Mouse (Mus musculus) stomach, postnatal 0 days (tissue): Measurements from ENCODE around the gene Tmem104.

ENCODE experiments used
- CTCF ChIP-seq: IDR thresholded peaks from 2 replicates; pipeline ENCODE4 v1.5.1; 2016; ENCODE audit warnings: antibody characterized with exemption, low read depth, mild to moderate bottlenecking, moderate library complexity
- EP300 ChIP-seq: optimal IDR thresholded peaks from 2 replicates; pipeline ENCODE3; 2016; ENCODE audit warnings: antibody characterized with exemption

GRCm38 (mm10) chr11:115233526-115234290, 46.4 kb downstream of the Tmem104 start:
- TF ChIP-seq CTCF (peak; percentile 56), EP300 (no peak)
